Mouse (Mus musculus) CD4-positive helper T cell, adult 2 months (primary cell): ENCODE data around the gene Baz2b.
A peak's percentile ranks its signal among the peaks of the same experiment; 100 is the strongest.

Experiments used
- DNase-seq: peaks from one replicate; pipeline ENCODE4 v3.0.0-alpha.2; 2012; ENCODE audit warnings: low read depth, missing footprints, low spot score

The Baz2b gene

DNA sequence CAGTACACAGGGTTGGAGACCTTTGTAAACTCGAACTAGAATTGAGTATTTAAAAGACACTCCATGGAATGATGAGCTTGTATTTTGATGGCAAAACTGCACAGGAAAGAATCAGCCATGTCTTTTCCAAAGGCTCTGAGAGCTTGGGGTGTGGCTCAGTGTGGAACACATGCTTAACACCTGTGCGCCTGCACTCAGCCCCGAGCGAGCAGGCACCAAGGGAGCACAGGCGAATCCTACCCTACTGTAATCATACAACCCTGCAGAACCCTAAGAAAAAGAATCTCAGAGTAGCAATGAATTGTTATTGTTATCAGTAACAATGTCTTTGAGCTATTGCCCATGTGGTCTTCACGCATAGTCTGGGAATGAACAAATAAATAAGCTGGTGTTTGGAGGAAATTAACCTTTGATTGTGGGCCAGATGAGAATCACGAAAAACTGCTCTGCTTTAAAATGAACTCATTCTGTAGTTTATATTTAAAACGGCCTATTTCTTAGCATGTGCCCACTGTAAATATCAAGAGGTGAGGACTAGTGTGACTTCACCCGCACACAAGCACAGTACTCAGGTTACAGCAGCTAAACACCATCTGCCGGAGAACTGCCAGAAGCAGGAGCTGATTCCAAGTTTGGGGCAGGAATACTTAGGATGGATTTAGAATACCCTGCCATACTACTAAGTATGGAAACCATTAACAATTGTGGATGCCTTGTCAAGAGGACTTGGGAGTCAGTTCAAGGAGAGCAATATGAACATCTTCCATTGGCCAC lies 77.2 kb downstream of the Baz2b start:
- DNase-seq, result no peak

DNA sequence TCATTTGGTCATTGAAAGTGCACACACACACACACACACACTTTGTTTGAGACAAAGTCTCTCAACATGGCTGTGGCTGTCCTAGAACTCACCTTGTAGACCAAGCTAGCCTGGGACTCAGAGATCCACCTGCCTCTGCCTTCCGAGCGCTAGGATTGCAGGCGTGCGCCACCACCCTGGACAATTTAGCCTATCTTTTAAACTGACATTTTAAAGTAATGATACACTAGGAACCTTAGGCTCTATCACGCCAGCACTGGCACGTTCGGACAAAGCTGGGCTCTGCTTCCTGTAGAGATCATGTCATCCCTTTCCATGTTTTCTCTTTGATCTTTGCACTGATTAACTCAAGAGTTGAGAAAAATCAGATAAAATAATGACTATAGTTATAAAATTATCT lies 81.0 kb downstream of the Baz2b start:
- no peak for DNase-seq

DNA sequence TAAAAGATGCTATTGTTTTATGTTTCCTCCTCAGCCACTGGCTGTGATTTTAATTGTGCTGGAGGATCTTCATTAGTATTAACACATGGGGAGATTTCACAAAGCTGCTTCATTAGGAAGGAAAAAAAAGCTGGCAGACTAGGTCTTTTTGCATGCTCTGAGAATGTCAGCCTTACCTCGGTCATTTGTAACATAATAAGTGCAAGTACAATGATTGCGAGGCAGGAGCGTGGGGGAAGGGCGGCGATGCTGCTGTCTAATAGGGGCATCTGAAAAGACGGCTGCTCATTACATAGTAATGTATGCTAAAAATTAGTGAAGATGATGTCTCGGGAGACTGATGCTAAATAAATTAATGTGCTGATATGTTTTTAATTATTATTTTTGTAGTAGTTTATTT lies 82.8 kb downstream of the Baz2b start:
- no peak for DNase-seq

DNA sequence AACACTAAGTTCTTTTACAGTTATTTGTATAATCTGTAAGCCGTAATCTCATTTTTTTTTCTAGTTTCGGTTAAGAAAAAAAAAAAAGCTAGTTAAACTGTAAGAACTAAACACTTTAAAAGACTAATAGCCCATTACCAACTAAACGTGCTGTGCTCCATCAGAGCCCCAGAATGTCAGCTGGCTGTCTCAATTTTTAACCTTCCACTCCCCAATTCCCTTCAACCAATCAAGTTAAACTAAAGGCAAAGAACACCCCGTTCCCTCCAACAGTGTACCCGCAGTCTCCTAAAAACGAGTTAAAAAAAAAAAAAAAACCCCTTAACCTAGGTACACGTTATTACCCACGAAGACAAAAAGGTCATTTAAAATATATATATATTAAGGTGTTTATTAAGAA lies 83.3 kb downstream of the Baz2b start:
- no peak for DNase-seq

DNA sequence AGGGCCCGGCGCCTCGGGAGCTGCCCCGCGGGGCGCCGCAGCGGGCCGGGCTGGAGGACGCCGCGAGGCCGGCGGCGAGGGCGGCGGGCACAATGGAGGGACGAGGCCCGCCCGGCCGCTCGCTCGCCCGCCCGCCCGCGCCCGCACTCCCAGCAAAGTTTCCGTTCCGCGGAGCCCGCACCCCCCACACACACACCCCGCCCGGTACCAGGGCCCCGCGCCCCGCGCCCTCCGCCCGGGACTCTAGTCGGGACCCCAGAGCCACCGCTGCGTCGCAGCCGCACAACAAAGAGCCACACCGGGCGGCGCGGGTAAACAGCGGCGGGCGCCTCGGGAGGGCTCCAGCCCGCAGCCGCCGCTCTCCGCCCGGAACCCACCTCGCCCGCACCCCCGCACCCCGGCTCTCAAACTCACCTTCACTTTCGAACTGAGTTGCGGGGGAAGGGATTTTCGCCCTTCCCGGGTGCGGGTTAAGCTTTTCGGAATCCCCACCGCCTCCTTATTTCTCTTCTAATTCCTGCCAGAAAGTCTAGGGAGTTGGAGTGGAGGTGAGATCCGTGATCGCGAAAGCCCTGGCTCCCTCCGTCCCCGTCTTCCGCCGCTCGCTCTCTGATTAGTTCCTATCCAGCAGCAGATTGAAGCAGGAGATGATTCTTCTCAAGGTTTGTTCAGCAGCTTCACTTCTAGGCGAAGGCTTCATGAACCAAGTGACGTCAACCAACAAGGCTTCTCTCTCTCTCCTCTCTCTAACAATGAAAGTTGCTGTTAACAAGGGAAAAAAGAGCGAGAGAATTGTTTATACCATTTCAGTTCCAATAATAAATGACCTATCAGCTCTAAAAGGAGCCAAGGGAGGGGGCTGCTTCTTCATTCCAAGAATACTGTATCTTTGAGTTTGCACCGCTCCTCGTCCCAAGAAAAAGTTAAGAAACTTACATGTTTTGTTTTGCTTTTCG lies 84.3 kb downstream of the Baz2b start:
- DNase-seq, result peak; percentile 64

DNA sequence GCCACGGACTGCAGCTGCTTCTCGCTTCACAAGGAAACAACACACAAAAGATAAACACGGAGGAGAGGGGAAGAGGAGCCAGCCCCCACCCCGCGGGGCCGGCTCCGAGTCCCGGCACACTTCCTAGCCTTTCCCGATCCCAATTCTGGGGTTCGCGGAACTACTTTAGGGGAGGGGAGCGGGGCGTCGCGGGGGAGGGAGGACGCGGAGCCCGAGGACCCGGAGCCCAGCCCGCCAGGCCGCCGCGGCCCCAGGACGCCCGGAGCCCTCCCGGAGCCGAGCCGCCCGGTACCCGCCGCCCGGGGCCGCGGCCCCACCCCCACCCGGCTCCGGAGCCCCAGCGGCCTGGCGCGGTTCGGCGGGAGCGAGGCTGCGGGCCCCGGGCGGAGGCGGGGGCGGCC lies 85.0 kb downstream of the Baz2b start:
- peak; percentile 44 for DNase-seq

DNA sequence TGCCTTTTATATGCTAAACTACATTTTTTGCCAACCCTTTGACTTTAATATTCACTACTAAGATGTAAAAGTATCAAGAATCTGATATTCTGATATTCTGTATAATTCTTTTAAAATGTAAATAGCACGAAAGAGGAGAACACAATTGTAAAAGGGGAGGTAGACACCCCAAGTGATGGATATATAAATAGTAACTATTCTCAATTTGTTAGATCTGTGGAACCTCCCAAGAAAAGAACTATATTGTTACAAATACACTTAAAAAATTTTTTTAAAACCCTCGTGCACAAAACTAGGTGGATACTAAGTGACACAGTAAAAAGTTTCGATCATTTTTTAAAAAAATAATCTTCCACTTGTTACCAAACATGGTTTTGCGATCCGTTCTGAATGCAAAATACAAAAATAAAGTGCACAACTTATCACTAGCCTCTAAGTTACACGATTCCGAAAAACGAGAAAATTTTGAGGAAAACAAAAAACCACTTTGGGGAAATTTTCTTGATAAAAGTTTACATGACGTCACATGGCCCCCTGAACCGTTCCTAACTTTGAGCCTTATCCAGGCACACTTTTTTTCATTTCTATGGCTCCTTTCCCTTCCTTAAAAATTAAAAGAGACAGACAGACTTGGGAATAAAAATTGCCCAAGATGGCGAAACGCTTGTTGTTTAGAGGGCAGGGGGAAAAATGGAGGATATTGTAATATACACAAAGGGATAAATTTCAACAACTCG lies 85.6 kb downstream of the Baz2b start:
- no peak for DNase-seq

DNA sequence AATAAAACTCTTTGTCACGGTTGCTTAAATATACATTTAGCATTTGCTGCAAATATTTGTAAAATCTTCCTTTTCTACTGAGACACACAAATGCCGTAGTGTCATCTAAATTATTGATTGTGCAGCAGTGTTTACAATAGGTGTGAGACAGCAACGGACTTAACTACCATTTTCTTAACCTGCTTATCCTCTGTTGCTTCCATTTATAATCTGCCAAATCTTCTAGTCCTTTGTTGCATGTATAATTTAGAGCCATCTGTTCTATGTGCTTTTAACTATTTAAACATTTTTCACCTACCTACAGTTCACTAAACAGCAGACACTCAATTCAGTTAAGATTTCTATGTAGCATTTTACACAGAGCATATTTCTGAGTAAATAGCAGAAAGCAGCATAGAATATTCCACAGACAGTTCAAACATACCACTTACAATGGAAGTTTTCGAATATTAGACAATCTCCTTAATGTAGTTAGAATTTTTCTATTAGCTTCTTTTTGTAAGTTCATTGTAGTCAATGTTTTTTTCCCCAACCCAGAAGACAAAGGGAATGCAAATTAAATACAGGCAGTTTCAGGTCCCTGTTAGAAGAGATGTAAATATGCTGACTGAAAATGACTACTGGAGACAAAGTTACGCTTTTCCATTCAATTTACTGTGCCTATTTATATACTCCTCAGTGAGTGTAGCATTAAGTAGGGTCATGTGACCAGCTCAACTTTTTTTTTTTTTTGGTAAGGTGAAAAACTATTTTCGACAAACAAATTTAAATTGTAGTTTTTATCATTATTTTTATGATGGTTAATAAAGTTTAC lies 86.4 kb downstream of the Baz2b start:
- DNase-seq, result no peak

DNA sequence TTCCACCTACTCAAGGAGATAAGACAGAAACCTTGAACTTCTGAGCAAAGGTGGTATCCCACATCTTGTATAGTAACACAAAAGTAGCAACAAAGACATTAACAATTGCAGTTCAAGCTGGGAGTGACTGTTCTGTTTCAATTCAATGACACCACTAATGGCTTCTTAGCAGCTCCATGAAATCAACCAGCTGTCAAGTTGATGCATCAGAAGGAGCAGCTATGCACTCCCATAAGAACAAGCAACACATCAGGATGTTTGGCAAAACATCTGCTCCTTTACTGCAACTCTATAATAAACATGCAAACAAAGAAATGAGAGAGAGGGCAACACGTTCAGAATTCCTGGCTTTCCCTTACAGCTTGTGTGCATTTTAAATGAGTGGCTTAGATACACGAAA lies 87.5 kb downstream of the Baz2b start:
- no peak for DNase-seq

DNA sequence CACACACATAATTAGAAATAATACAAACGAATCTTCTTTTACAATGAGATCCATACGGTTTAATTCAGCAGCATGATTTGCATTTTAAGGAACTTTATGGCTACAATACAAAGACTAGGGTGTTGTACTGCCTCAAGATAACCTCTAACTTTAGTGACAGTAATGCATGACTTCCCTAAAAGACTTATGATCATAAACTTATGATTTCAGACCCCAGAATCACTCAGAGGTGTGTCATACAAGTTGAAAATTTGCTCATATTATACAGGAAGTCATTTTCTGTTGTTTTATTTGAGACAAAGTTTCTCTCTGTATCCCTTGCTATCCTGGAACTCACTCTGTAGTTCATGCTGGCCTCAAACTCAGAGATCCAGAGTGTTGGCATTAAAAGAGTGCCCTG lies 89.0 kb downstream of the Baz2b start:
- DNase-seq, result no peak

DNA sequence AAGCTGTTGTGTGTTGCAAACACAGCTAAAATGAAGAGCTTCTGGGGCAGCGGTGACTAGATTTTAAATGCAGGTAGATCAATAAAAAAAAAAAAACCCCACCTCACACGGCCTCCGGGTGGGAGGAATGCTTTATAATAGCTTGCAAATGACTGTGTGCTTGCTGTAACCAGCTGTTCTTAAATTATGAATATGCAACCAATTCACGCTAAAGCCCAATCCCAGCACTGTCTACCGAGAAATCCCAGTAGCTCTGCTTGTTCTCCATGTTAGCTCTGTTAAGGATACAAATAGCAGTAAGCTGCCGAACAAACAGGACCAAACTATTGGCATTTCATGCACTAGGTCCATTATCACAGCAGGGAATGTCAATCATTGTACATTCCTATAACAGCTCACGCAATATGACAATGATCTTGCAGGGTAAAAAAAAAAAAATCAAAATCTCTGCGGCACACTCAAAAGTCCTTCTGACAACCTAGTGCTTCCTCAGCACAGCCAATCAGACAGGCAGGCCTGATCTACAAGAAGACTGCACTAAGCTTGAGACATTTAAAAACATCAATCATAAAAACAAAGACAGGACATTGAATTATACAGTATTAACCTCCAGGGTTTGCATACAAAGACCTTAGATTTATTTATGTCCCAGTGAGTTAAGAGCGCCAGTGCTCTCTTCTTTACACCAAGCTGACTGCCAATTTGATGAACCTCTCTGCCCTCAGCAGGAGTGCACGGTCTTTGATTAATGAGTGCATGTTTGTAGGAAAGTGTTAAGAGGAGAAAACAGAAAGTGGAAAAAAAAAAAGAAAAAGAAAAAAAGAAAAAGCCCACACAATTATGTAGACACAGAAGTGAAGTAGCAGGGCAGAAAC lies 90.7 kb downstream of the Baz2b start:
- DNase-seq, result no peak

DNA sequence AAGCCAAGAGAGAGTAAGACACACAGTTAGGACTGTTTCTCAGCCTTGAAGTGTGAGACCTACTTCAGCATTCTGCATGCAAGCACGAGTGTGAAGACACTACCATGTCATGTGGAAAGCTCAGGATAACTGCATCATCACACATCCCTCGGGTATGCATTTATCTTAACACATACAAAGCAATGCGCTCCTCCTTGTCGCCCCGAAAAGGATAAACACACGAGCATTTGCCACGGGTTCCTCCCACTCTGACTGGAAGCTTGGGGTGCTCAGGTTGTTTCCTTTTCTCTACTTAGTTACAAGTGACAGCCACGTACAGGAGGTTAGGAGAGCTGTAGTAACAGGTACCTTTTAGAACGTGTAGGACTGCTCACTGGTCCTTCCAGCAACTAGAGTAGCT lies 91.8 kb downstream of the Baz2b start:
- no peak for DNase-seq

DNA sequence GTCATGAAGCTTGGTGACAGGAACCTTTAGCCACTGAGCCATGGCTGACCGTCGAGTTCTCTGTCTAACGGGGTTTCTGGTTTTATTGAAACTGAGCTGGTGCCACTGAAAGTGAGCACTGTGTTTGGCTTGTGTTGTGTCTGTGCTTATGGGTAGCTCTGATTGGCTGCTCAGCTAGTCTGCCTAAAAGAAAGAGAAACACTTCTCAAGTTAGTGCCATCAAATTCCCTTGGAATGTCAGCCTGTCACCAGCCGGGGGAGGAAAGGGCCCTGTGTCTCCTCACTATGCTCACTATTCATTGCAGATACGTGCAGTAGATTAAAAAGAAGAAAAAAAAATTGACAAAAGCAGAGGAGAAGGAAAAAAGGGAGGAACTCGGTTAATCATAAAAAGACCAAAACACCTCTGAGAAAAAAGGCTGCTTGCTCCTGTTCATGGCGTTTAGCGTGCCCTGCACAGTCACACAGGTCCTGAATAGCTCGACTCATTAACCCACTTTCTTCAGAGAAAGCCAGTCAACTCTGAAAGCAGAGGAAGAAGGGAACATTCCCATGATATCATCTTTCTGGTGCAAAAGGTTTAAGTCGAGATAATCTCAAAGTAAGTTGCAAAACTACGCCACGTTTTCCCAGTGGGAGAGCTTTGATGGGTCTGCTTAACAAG lies 93.6 kb downstream of the Baz2b start:
- DNase-seq, result no peak

DNA sequence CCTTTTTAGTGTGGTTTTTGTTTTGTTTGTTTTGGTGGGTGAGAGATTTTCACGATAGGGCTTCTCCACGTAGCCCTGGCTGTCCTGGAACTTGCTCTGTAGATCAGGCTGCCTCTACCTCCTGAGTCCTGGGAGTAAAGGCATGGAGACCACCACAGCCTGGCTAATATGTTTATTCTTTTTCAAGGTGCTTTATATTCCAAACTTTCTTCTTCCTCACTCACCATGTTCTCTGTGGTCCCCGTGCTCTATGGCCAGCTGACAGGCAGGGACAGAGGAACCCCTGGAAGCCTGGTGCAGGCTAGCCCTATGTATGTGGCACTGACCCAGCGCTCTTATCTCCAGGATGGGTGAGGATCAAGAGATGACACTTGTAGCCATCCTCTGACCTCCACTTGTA lies 94.7 kb downstream of the Baz2b start:
- DNase-seq, result no peak

DNA sequence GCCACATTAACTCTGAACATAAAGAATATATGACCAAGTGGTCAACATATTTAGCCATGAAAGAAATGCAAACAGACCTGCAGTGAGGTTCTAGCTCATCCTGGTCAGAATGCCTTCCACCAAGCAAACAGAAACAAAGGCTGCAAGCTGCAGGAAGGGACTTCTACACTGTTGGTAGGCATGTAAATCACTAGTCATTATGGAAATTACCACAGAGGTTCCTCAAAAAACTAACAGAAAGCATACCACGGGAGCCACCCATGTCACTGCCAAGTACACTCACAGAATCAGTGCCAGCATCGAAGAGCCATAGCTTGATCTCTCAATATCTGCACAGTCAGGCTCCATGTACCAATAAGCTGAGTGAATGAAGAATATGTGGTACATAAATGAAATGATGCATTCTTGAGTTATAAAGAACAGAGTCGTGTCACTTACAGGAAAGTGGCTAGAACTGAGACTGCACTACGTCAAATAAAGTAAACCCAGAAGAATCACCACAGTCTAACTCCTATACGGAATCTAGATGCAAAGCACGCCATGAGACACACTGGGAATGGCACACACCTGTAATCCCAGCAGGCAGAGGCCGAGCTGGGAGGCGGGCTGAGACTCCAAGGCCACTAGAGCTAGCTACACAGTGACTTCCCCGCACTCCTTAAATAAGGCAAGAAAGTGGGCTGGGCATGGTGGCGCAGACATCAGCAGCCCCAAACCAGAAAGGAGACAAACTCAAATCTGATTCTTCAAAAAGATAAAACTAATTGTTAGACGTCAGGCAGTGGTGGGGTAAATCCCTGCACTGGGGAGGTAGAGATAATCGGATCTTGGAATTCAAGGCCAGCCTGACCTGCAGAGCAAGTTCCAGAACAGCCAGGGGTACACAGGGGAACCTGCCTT lies 95.7 kb downstream of the Baz2b start:
- no peak for DNase-seq

DNA sequence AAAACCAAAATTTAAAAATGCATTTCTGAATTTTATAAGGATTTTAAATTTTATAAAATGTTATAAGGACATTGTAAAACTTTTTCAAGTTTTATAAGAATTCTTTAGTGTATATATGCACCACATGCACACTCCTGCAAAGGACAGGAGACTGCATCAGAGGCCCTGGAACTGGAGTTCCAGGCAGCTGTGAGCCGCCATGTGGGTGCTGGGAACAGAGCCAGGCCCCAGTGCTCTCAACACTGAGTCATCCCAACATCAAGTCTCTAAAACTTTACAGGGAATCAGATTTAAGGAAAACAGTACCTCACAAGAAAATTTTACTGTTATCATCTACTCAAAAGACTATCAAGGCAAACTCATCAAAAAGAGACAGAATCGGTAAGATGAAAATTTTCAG lies 97.5 kb downstream of the Baz2b start:
- DNase-seq, result no peak

DNA sequence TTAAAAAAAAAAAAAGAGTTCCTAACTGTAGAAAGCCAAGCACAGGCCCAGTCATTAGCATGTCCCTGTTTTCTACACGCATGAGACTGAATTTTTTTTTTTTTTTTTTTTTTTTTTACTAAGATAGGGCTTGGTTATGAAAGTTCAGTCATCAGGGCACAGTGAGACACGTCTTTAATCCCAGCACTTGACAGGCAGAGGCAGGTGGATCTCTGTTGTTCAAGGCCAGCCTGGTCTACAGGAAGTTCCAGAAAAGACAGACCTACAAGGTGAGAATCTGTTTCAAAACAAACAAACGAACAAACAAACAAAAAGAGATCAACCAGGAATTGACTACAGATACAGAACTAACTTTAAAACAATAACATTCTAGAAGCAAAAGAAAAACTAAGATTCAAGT lies 100.6 kb downstream of the Baz2b start:
- DNase-seq, result no peak

DNA sequence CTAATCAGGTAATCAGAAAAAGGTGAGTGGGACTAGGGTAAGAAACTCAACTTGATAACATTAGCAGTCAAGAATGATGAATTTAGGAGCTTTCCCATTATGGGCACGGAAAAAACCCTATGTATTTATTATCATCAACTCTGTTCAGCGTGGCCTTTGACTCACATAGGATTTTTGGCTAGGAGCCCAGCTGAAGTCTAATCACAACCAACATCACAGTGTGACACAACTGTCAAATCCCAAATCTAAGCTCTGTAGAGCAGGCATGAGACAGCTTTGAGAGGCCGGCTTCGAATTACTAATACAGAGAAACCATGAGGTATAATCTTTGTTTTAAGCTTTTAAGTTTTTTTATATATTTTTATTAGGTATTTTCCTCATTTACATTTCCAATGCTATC lies 113.0 kb downstream of the Baz2b start:
- DNase-seq, result no peak

DNA sequence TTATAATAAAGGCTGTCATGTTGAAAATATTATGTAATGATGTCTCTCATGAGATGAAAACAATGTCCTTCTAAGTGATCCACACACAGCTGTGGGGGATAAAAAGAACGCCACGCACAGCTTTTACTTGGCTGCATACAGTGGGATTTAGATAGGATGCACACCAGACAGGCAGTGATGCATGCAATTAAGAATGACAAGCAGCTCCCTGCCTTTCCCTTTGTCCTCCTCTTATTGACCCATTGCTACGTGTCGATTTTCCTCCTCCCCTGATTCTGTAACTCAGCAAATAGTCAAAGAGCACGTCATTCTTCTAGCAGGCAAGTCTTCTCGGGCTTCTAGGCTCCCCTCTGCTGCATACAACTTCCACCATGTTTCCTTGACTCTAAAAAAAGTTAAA lies 119.4 kb downstream of the Baz2b start:
- DNase-seq, result no peak
